In genomic region chr19:46657339-46658020, GRCm38 (mm10) we compare ENCODE assay signal across 12 mouse cellular contexts. TPM values are rescaled to one million over a fixed set of nuclear protein-coding genes. Genes with fewer than 3 reads are reported as not detected.
A peak's percentile ranks its signal among the peaks of the same experiment; 100 is the strongest.
DNase-seq lines count a peak whose midpoint lies in the region; ATAC-seq and TF ChIP-seq lines count a peak whose summit lies in the region.
"Had no signal": no experiment of that assay in that cellular context is flagged by ENCODE, and none has a peak within 500 bp of the region (broad histone marks: within the 10 kb centered on the region; RNA-seq: fewer than 3 reads in every experiment).

No protein-coding gene starts in this region.

- ATAC-seq in cerebellum, adult (ENCODE audit: insufficient number of reproducible peaks, low FRiP score, low TSS enrichment): no peak

- DNase-seq in cerebellum, postnatal 10 days: peak; percentile 48 to 61
- peak; percentile 10 for DNase-seq in lung, adult 2 months
- DNase-seq in lung, postnatal 4 days: no peak
- peak; percentile 82 for DNase-seq in R1 (ENCODE audit: low read depth, low spot score)
- DNase-seq in retina, embryonic 14.5 days (ENCODE audit: low spot score): peak; percentile 44
- DNase-seq in urinary bladder, postnatal 36 days (ENCODE audit: low spot score in 2 of 2): no peak
- DNase-seq in left cerebral cortex, postnatal 25 days (ENCODE audit: low spot score in 2 of 2): no peak
- DNase-seq: cerebellum, adult 11 months had no signal

- WGBS in lung, adult 2 months: 93% methylated on average over 3 of the region's 3 CpGs

- no peak for TF ChIP-seq POLR2A in lung, adult 2 months (IDR thresholded peaks at IDR 0.05; ENCODE audit: borderline replicate concordance, extremely low read depth, low read depth, low read length)

- peak; percentile 14; the same call in 1 of the 2 replicates for TF ChIP-seq CTCF in lung, adult 2 months (IDR thresholded peaks at IDR 0.05; ENCODE audit: insufficient read depth, low read length)

- no peaks in the 10 kb centered on the region for H3K4me1 ChIP-seq in lung, adult 2 months (ENCODE audit: control insufficient read depth, insufficient read depth, low read length)

- H3K4me3 ChIP-seq in lung, adult 2 months (replicated peaks; ENCODE audit: extremely low read depth, low read depth, low read length): no peak overlapping the region
- H3K4me3 ChIP-seq: heart, embryonic 15.5 days had no signal

- intact Hi-C loops in left cerebral cortex, postnatal 25 days (cut with DNase I): no loop called here

RNA-seq across cellular contexts. Expression of gene Cyp17a1, which starts 15.5 kb away (rescaled TPM):
- 0.06 TPM in 1 of 2 replicates, not detected in the other for polyA plus RNA-seq in lung, adult 2 months (2012; rRNA removed)
- not detected for total RNA-seq in left cerebral cortex, postnatal 25 days (2021)
- total RNA-seq: layer of hippocampus, adult 8-10 months had no signal
- polyA plus RNA-seq: macrophage had no signal

RNA-seq across cellular contexts. Expression of gene Borcs7, which starts 32.2 kb away (rescaled TPM):
- 2.4 and 5.0 TPM in 2 replicates for polyA plus RNA-seq in lung, adult 2 months (2012; rRNA removed)
- 10 to 100 TPM; 22.5 to 25.6 TPM for total RNA-seq in left cerebral cortex, postnatal 25 days (2021)

RNA-seq across cellular contexts. Expression of gene As3mt, which starts 49.8 kb away (rescaled TPM):
- 8.0 and 14.9 TPM in 2 replicates for polyA plus RNA-seq in lung, adult 2 months (2012; rRNA removed)
- total RNA-seq in left cerebral cortex, postnatal 25 days (2021): 10 to 100 TPM; 22.0 to 24.4 TPM

RNA-seq across cellular contexts. Expression of gene Wbp1l, which starts 58.6 kb away (rescaled TPM):
- polyA plus RNA-seq in lung, adult 2 months (2012; rRNA removed): 47.3 and 54.3 TPM in 2 replicates
- total RNA-seq in left cerebral cortex, postnatal 25 days (2021): 10 to 100 TPM; 34.2 to 40.8 TPM

Comparison
In these comparisons a context has a peak if more than half of its experiments do, and no peak if none do; other contexts are left out.
1. DNase-seq: peak in cerebellum, postnatal 10 days (2 of 2), lung, adult 2 months (single experiment), R1 (single experiment) and retina, embryonic 14.5 days (single experiment); none in lung, postnatal 4 days (0 of 2), urinary bladder, postnatal 36 days (0 of 2) and left cerebral cortex, postnatal 25 days (0 of 2).